In genomic region chr7:24286916-24287315, GRCm38 (mm10) we compare ENCODE assay signal across 20 mouse cellular contexts. TPM values are rescaled to one million over a fixed set of nuclear protein-coding genes. Genes with fewer than 3 reads are reported as not detected.
"Had no signal": no experiment of that assay in that cellular context is flagged by ENCODE, and none has a peak within 500 bp of the region (broad histone marks: within the 10 kb centered on the region; RNA-seq: fewer than 3 reads in every experiment).

No protein-coding gene starts in this region.

- H3K9ac ChIP-seq: liver, postnatal 0 days; lung, embryonic 15.5 days; midbrain, embryonic 12.5 days; neural tube, embryonic 12.5 days; stomach, embryonic 15.5 days had no signal

- H3K27ac ChIP-seq: lung, embryonic 15.5 days; macrophage; midbrain, embryonic 12.5 days; neural tube, embryonic 12.5 days; stomach, embryonic 15.5 days; stomach, postnatal 0 days had no signal

- H3K9me3 ChIP-seq: lung, embryonic 15.5 days; stomach, embryonic 15.5 days had no signal

- H3K27me3 ChIP-seq: lung, embryonic 15.5 days; megakaryocyte, embryonic 14.5 days; midbrain, embryonic 12.5 days; neural tube, embryonic 12.5 days; stomach, embryonic 15.5 days had no signal

- ATAC-seq: liver, postnatal 0 days; lung, postnatal 0 days; midbrain, embryonic 16.5 days had no signal

- H3K4me1 ChIP-seq: lung, embryonic 15.5 days; midbrain, embryonic 12.5 days; neural tube, embryonic 12.5 days; stomach, embryonic 15.5 days had no signal

- DNase-seq: liver, postnatal 0 days; lung, adult 2 months; lung, postnatal 14 days; lung, postnatal 36 days; midbrain, embryonic 14.5 days; right cerebral cortex, postnatal 14 days; thymus, adult 2 months; thymus, postnatal 25 days had no signal

- H3K4me2 ChIP-seq: lung, embryonic 15.5 days; midbrain, embryonic 12.5 days; neural tube, embryonic 12.5 days; stomach, embryonic 15.5 days had no signal

- H3K4me3 ChIP-seq: lung, embryonic 15.5 days; megakaryocyte, embryonic 14.5 days; midbrain, embryonic 12.5 days; neural tube, embryonic 12.5 days; stomach, embryonic 15.5 days had no signal

RNA-seq across cellular contexts. Expression of gene Zfp93, which starts 16.7 kb away (rescaled TPM):
- total RNA-seq: monocyte, adult 5-6 weeks had no signal

RNA-seq across cellular contexts. Expression of gene Zfp108, which starts 32.3 kb away (rescaled TPM):
- total RNA-seq: monocyte, adult 5-6 weeks had no signal

RNA-seq across cellular contexts. Expression of gene Tescl, which starts 46.8 kb away (rescaled TPM):
- total RNA-seq: megakaryocyte progenitor cell, adult 5-6 weeks; neutrophil, adult 5-6 weeks had no signal
- polyA plus RNA-seq: liver, postnatal 0 days; lung, embryonic 15.5 days; macrophage; midbrain, embryonic 12.5 days; midbrain, embryonic 14.5 days; neural tube, embryonic 12.5 days; stomach, embryonic 15.5 days had no signal
